Mouse (Mus musculus) T-helper 1 cell (primary cell): Measurements from ENCODE around the gene Pglyrp3.
"Not testable (repeated sequence)": the region's sequence is repeated elsewhere in the genome, so short reads cannot be mapped to it uniquely, and the experiment has no call there.

ENCODE experiments used
- in situ Hi-C: fragments of 300-600 bp; cut with MboI, MseI; formaldehyde crosslinking; loops from one replicate; pipeline ENCODE4 v1.15.1; 2025; ENCODE audit warnings: high pct_unique_total_duplicates

Gene Pglyrp3

GRCm38 (mm10) chr3:92014283-92014682 is at the start of gene Pglyrp3:
Pglyrp3 (plus strand) TSS chr3:92014583.
- in situ Hi-C loops: no loop called here

GRCm38 (mm10) chr3:92011001-92011400 is 3.4 kb upstream of the Pglyrp3 start:
- in situ Hi-C loops: no loop called here

- in situ Hi-C loops: not testable (repeated sequence)
Measured at GRCm38 (mm10) chr3:92024541-92024940, 10.2 kb downstream of the Pglyrp3 start.

DNA sequence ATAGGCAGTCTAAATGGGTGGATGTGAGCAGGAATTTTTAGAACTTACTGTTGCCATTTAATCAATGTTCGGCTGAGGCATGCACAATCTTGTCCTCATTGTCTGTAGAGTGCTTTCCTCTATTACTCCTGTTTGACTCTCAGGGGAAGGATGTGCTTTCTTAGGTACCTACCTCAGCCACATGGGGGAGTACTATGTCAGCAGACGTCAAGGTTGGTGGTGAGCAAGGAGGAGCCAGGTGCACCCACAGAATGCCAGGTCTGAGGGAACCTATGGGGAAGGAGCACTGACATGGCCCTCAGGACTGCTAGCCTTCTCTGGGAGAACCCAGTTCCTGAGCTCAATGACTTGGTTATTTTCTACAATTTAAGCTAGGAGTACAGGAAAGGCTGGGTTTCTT is 18.8 kb downstream of the Pglyrp3 start:
- in situ Hi-C loops: no loop called here

DNA sequence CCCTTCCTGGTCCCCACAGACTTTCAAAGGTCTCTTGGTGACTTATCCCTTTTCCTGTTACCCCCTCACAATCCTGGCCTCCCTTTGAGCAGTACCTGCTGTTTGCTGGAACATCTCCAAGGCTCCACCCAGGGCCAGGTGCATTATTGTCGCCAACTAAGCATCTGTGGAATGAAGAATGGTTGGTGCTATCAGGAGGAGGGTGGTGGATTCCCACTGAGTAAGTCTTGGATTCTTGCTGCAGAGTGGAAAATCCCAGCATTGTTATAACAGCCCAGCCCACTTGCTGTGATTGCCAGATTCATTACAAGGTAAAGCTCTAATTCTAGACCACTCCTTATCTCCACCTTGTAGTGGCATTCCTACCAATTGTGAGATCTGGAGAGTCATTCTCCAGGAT is 19.5 kb downstream of the Pglyrp3 start:
- in situ Hi-C loops: no loop called here

GRCm38 (mm10) chr3:92050382-92051054 is 36.1 kb downstream of the Pglyrp3 start:
- in situ Hi-C loops: no loop called here

DNA sequence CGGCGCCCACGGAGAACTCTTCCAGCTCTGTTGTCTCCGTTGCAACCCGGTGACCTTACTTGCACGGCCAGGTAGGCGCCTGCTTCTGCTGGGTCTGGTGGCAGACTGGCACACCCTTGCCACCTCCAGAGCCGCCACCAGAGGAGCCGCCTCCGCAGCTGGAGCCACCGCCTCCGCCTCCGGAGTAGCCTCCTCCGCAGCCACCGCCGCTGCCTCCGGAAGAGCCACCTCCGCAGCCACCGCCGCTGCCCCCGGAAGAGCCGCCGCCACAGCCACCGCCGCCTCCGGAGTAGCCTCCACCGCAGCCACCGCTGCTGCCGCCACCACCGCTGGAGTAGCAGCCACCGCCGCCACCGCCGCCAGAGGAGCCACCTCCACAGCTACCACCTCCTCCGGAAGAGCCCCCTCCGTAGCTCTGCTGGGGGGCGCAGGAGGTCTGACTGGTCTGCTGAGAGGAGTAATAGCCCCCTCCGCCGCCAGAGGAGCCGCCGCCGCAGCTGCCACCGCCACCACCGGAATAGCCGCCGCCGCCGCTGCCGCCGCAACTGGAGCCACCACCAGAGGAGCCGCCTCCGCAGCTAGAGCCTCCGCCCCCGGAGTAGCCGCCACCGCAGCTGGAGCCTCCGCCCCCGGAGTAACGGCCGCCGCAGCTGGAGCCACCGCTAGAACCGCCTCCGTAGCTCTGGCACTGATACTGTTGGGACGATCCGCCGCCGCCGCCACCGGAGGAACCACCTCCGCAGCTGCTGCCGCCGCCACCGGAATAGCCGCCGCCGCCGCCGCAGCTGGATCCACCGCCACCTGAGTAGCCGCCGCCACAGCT is 66.3 kb downstream of the Pglyrp3 start:
- in situ Hi-C loops: no loop called here
